Mouse (Mus musculus) kidney, embryonic 14.5 days (tissue): ENCODE results near the gene Azi2. TPM values are rescaled to one million over a fixed set of nuclear protein-coding genes. Genes with fewer than 3 reads are reported as not detected.

Experiments used
- ATAC-seq: fragments of 200-750 bp; cut with Nextera tagmentation; 2 replicates; pipeline ENCODE4 v1.8.0; 2017; ENCODE audit warnings: moderate number of reproducible peaks, mild to moderate bottlenecking, moderate TSS enrichment, moderate library complexity; ENCODE audit not compliant: low FRiP score, low TSS enrichment
- H3K27ac ChIP-seq: fragments of 300-500 bp; sonication (generic); 2 replicates; pipeline ENCODE4 v1.5.1; 2014; ENCODE audit warnings: low read depth, mild to moderate bottlenecking, low read length, moderate library complexity, mixed read lengths
- H3K27me3 ChIP-seq: fragments of 300-500 bp; sonication (generic); 2 replicates; pipeline ENCODE4 v1.6.1; 2014; ENCODE audit warnings: mild to moderate bottlenecking, low read length; ENCODE audit not compliant: control insufficient read depth, insufficient read depth
- H3K36me3 ChIP-seq: fragments of 300-500 bp; sonication (generic); 2 replicates; pipeline ENCODE4 v1.6.1; 2014; ENCODE audit warnings: low read length, mixed read lengths; ENCODE audit not compliant: control insufficient read depth, insufficient read depth
- H3K4me1 ChIP-seq: fragments of 300-500 bp; sonication (generic); 2 replicates; pipeline ENCODE4 v1.6.1; 2014; ENCODE audit warnings: low read length, mixed read lengths; ENCODE audit not compliant: control insufficient read depth, insufficient read depth
- H3K4me2 ChIP-seq: fragments of 300-500 bp; sonication (generic); replicated peaks from 2 replicates; pipeline ENCODE4 v1.6.1; 2014; ENCODE audit warnings: low read depth, mild to moderate bottlenecking, low read length
- H3K4me3 ChIP-seq: fragments of 300-500 bp; sonication (generic); 2 replicates; pipeline ENCODE4 v1.5.1; 2014; ENCODE audit warnings: mild to moderate bottlenecking, low read length
- H3K9ac ChIP-seq: fragments of 300-500 bp; sonication (generic); 2 replicates; pipeline ENCODE4 v1.6.1; 2014; ENCODE audit warnings: low read depth, mild to moderate bottlenecking, low read length, moderate library complexity
- H3K9me3 ChIP-seq: fragments of 300-500 bp; sonication (generic); 2 replicates; pipeline ENCODE4 v1.6.1; 2016; ENCODE audit warnings: low read length; ENCODE audit not compliant: control insufficient read depth
- WGBS: fragments of 180-500 bp; shearing (Covaris S2); extraction: QIAGEN DNeasy Blood & Tissue Kit; methylation state at CpG from one replicate; pipeline ENCODE4 v1.1.7; 2014; 5-methylcytosine and 5-hydroxymethylcytosine counted together
- polyA plus RNA-seq: library from polyadenylated mRNA; unstranded; fragments of >200 nt; fragmentation: Nextera tagmentation; extraction: Ambion mirVana; gene quantifications from 2 replicates; pipeline ENCODE4 v1.2.1, GENCODE M21; 2014

The Azi2 gene
- polyA plus RNA-seq, 1 experiment from 2014 or later, result 78.2 TPM

GRCm38 (mm10) chr9:118031694-118032093 lies 8.6 kb upstream of the Azi2 start:
- Histone ChIP-seq H3K4me1 (no peaks in the 10 kb centered on the region), H3K9ac (no peak overlapping the region), H3K9me3 (no peaks in the 10 kb centered on the region), H3K27ac (no peak overlapping the region), H3K4me3 (no peak overlapping the region), H3K4me2 (no peak overlapping the region), H3K27me3 (no peaks in the 10 kb centered on the region), H3K36me3 (no peaks in the 10 kb centered on the region)
- 34% methylated on average over 2 of the region's 2 CpGs for WGBS
- ATAC-seq, result no peak

GRCm38 (mm10) chr9:118034990-118035389 lies 5.3 kb upstream of the Azi2 start:
- Histone ChIP-seq H3K27ac (no peak overlapping the region), H3K36me3 (no peaks in the 10 kb centered on the region), H3K4me1 (no peaks in the 10 kb centered on the region), H3K27me3 (no peaks in the 10 kb centered on the region), H3K9ac (no peak overlapping the region), H3K4me3 (no peak overlapping the region), H3K9me3 (no peaks in the 10 kb centered on the region), H3K4me2 (no peak overlapping the region)
- no peak for ATAC-seq
- 89% methylated on average over 3 of the region's 3 CpGs for WGBS

- no peaks in the 10 kb centered on the region for H3K9me3 ChIP-seq
- peak overlapping the region; percentile 94 for H3K27ac ChIP-seq
- WGBS, result under 1% methylated on average over 20 of the region's 21 CpGs
- peak overlapping the region; percentile 86 for H3K9ac ChIP-seq
- H3K4me2 ChIP-seq, result peak overlapping the region; percentile 67
- H3K4me1 ChIP-seq, result peaks cover 10% of the 10 kb centered on the region
- 0 out of 2 replicates have a peak, but pooled peaks have one; percentile 1 for ATAC-seq
- H3K36me3 ChIP-seq, result no peaks in the 10 kb centered on the region; the same call in 1 of the 2 replicates
- H3K27me3 ChIP-seq, result no peaks in the 10 kb centered on the region
- peak overlapping the region; percentile 87 for H3K4me3 ChIP-seq
Observed at GRCm38 (mm10) chr9:118041022-118041400, 712 bp downstream of the Azi2 start.

GRCm38 (mm10) chr9:118041646-118042045 lies 1.3 kb downstream of the Azi2 start:
- Histone ChIP-seq H3K27me3 (no peaks in the 10 kb centered on the region), H3K27ac (no peak overlapping the region), H3K4me3 (peak overlapping the region; percentile 87), H3K36me3 (no peaks in the 10 kb centered on the region; the same call in 1 of the 2 replicates), H3K9ac (peak overlapping the region; percentile 86; the same call in 1 of the 2 replicates), H3K9me3 (no peaks in the 10 kb centered on the region), H3K4me1 (peaks cover 10% of the 10 kb centered on the region), H3K4me2 (peak overlapping the region; percentile 67)
- no peak for ATAC-seq
- 20% methylated on average over 5 of the region's 5 CpGs for WGBS

GRCm38 (mm10) chr9:118042738-118043137 lies 2.4 kb downstream of the Azi2 start:
- Histone ChIP-seq H3K27me3 (no peaks in the 10 kb centered on the region), H3K36me3 (peaks cover 5% of the 10 kb centered on the region; the same call in 1 of the 2 replicates), H3K4me1 (peaks cover 10% of the 10 kb centered on the region), H3K27ac (no peak overlapping the region), H3K9me3 (no peaks in the 10 kb centered on the region), H3K9ac (no peak overlapping the region), H3K4me3 (no peak overlapping the region), H3K4me2 (no peak overlapping the region)
- no peak for ATAC-seq
- WGBS, result 91% methylated on average over 4 of the region's 4 CpGs

- no peak for ATAC-seq
- no peak overlapping the region for H3K27ac ChIP-seq
- no peaks in the 10 kb centered on the region for H3K9me3 ChIP-seq
- no peaks in the 10 kb centered on the region for H3K27me3 ChIP-seq
- H3K4me1 ChIP-seq, result peaks cover 10% of the 10 kb centered on the region
- no peak overlapping the region for H3K4me3 ChIP-seq
- H3K4me2 ChIP-seq, result no peak overlapping the region
- H3K9ac ChIP-seq, result no peak overlapping the region
- WGBS, result 93% methylated on average over 3 of the region's 3 CpGs
- peaks cover 10% of the 10 kb centered on the region; the same call in 1 of the 2 replicates for H3K36me3 ChIP-seq
Observed at GRCm38 (mm10) chr9:118043581-118043980, 3.3 kb downstream of the Azi2 start.

GRCm38 (mm10) chr9:118045011-118045533 lies 4.8 kb downstream of the Azi2 start:
- WGBS, result 72% methylated on average over 1 of the region's 1 CpGs
- no peak overlapping the region for H3K4me2 ChIP-seq
- H3K27ac ChIP-seq, result no peak overlapping the region
- H3K9me3 ChIP-seq, result no peaks in the 10 kb centered on the region
- no peak for ATAC-seq
- H3K36me3 ChIP-seq, result peaks cover 14% of the 10 kb centered on the region; the same call in 1 of the 2 replicates
- H3K4me3 ChIP-seq, result no peak overlapping the region
- peaks cover 10% of the 10 kb centered on the region for H3K4me1 ChIP-seq
- no peak overlapping the region for H3K9ac ChIP-seq
- no peaks in the 10 kb centered on the region for H3K27me3 ChIP-seq

GRCm38 (mm10) chr9:118053286-118053685 lies 13.0 kb downstream of the Azi2 start:
- Histone ChIP-seq H3K9me3 (no peaks in the 10 kb centered on the region), H3K4me3 (no peak overlapping the region), H3K4me1 (no peaks in the 10 kb centered on the region), H3K27me3 (no peaks in the 10 kb centered on the region), H3K27ac (no peak overlapping the region), H3K36me3 (peaks cover 38% of the 10 kb centered on the region), H3K4me2 (no peak overlapping the region), H3K9ac (no peak overlapping the region)
- 56% methylated on average over 1 of the region's 1 CpGs for WGBS
- no peak for ATAC-seq

GRCm38 (mm10) chr9:118059101-118059500 lies 18.8 kb downstream of the Azi2 start:
- no peaks in the 10 kb centered on the region for H3K27me3 ChIP-seq
- no peak overlapping the region for H3K4me2 ChIP-seq
- H3K9ac ChIP-seq, result no peak overlapping the region
- no peak for ATAC-seq
- WGBS, result 82% methylated on average over 3 of the region's 3 CpGs
- no peaks in the 10 kb centered on the region for H3K4me1 ChIP-seq
- no peak overlapping the region for H3K4me3 ChIP-seq
- no peaks in the 10 kb centered on the region for H3K9me3 ChIP-seq
- H3K27ac ChIP-seq, result no peak overlapping the region
- H3K36me3 ChIP-seq, result peaks cover 41% of the 10 kb centered on the region
